In genomic region chr8:93570186-93570530, GRCm38 (mm10) we compare ENCODE assay signal across 10 mouse cellular contexts. TPM values are rescaled to one million over a fixed set of nuclear protein-coding genes. Genes with fewer than 3 reads are reported as not detected.
DNase-seq lines count a peak whose midpoint lies in the region; ATAC-seq and TF ChIP-seq lines count a peak whose summit lies in the region.
"Had no signal": no experiment of that assay in that cellular context is flagged by ENCODE, and none has a peak within 500 bp of the region (broad histone marks: within the 10 kb centered on the region; RNA-seq: fewer than 3 reads in every experiment).

No protein-coding gene starts in this region.

- no peaks in the 10 kb centered on the region for H3K27me3 ChIP-seq in heart, embryonic 12.5 days (replicated peaks)
- H3K27me3 ChIP-seq in forebrain, embryonic 15.5 days: no peaks in the 10 kb centered on the region
- no peaks in the 10 kb centered on the region for H3K27me3 ChIP-seq in midbrain, embryonic 10.5 days (ENCODE audit: low read depth, poor library complexity, severe bottlenecking)
- H3K27me3 ChIP-seq in limb, embryonic 10.5 days (ENCODE audit: low read depth, poor library complexity, severe bottlenecking): no peaks in the 10 kb centered on the region
- H3K27me3 ChIP-seq in thymus, adult 2 months (ENCODE audit: control insufficient read depth, insufficient read depth, low read length): no peaks in the 10 kb centered on the region

- H3K36me3 ChIP-seq in heart, embryonic 12.5 days: no peaks in the 10 kb centered on the region
- H3K36me3 ChIP-seq in forebrain, embryonic 15.5 days: no peaks in the 10 kb centered on the region
- no peaks in the 10 kb centered on the region for H3K36me3 ChIP-seq in midbrain, embryonic 10.5 days
- H3K36me3 ChIP-seq in limb, embryonic 10.5 days: no peaks in the 10 kb centered on the region
- no peaks in the 10 kb centered on the region for H3K36me3 ChIP-seq in thymus, adult 2 months (ENCODE audit: control insufficient read depth, insufficient read depth, low read length)

- ATAC-seq in heart, embryonic 12.5 days (ENCODE audit: insufficient number of reproducible peaks, low FRiP score): peak; percentile 19; the same call in 1 of the 2 replicates
- peak; percentile 33 for ATAC-seq in forebrain, embryonic 15.5 days (replicated peaks)
- ATAC-seq in megakaryocyte progenitor cell, adult 5-6 weeks (replicated peaks; ENCODE audit: poor library complexity): no peak
- ATAC-seq: CD4-positive, CD25-positive, alpha-beta regulatory T cell, adult 4 months had no signal

- H3K27ac ChIP-seq in heart, embryonic 12.5 days (ENCODE audit: poor library complexity, severe bottlenecking): peak overlapping the region; percentile 96
- H3K27ac ChIP-seq in brown adipose tissue, adult 24 weeks (replicated peaks; ENCODE audit: low read depth, low read length): peak overlapping the region; percentile 67
- H3K27ac ChIP-seq in forebrain, embryonic 15.5 days (replicated peaks): peak overlapping the region; percentile 96
- H3K27ac ChIP-seq in midbrain, embryonic 10.5 days (replicated peaks): peak overlapping the region; percentile 72
- H3K27ac ChIP-seq in limb, embryonic 10.5 days: no peak overlapping the region
- H3K27ac ChIP-seq in thymus, adult 2 months (ENCODE audit: control insufficient read depth, insufficient read depth, low read length): no peak overlapping the region

- H3K4me3 ChIP-seq in heart, embryonic 12.5 days: 0 out of 2 replicates have a peak overlapping the region, but pooled peaks have one; percentile 4
- no peak overlapping the region for H3K4me3 ChIP-seq in brown adipose tissue, adult 24 weeks (ENCODE audit: insufficient read depth, low read depth, low read length)
- no peak overlapping the region for H3K4me3 ChIP-seq in forebrain, embryonic 15.5 days
- no peak overlapping the region for H3K4me3 ChIP-seq in midbrain, embryonic 10.5 days
- H3K4me3 ChIP-seq in limb, embryonic 10.5 days: no peak overlapping the region
- H3K4me3 ChIP-seq in thymus, adult 2 months (ENCODE audit: control insufficient read depth, insufficient read depth, low read length): no peak overlapping the region

- H3K9me3 ChIP-seq in heart, embryonic 12.5 days (replicated peaks): peaks cover 10% of the 10 kb centered on the region
- no peaks in the 10 kb centered on the region for H3K9me3 ChIP-seq in forebrain, embryonic 15.5 days
- H3K9me3 ChIP-seq in midbrain, embryonic 10.5 days (replicated peaks): peaks cover 13% of the 10 kb centered on the region
- H3K9me3 ChIP-seq in limb, embryonic 10.5 days (replicated peaks): no peaks in the 10 kb centered on the region

- TF ChIP-seq CTCF in thymus, adult 2 months (IDR thresholded peaks at IDR 0.05; ENCODE audit: borderline replicate concordance, control insufficient read depth, extremely low read depth, insufficient read depth, low read length, poor library complexity): no peak

- H3K4me2 ChIP-seq in heart, embryonic 12.5 days: peak overlapping the region; percentile 49
- peak overlapping the region; percentile 27 for H3K4me2 ChIP-seq in forebrain, embryonic 15.5 days (replicated peaks)

- 0 out of 2 replicates have a peak overlapping the region, but pooled peaks have one; percentile 13 for H3K9ac ChIP-seq in heart, embryonic 12.5 days
- H3K9ac ChIP-seq in forebrain, embryonic 15.5 days (replicated peaks): no peak overlapping the region

- WGBS in heart, embryonic 12.5 days: 14% methylated on average over 2 of the region's 2 CpGs
- WGBS in forebrain, embryonic 15.5 days: 23% methylated on average over 2 of the region's 2 CpGs
- WGBS in midbrain, embryonic 10.5 days: 79% methylated on average over 2 of the region's 2 CpGs
- 65% methylated on average over 2 of the region's 2 CpGs for WGBS in limb, embryonic 10.5 days
- 13% methylated on average over 2 of the region's 2 CpGs for WGBS in thymus, adult 2 months

- peaks cover 33% of the 10 kb centered on the region for H3K4me1 ChIP-seq in heart, embryonic 12.5 days (replicated peaks)
- no peaks in the 10 kb centered on the region for H3K4me1 ChIP-seq in brown adipose tissue, adult 24 weeks (ENCODE audit: control insufficient read depth, insufficient read depth, insufficient read length, low read length)
- peaks cover 65% of the 10 kb centered on the region for H3K4me1 ChIP-seq in forebrain, embryonic 15.5 days
- peaks cover 44% of the 10 kb centered on the region for H3K4me1 ChIP-seq in midbrain, embryonic 10.5 days
- peaks cover 6% of the 10 kb centered on the region for H3K4me1 ChIP-seq in limb, embryonic 10.5 days
- H3K4me1 ChIP-seq in thymus, adult 2 months (replicated peaks; ENCODE audit: control insufficient read depth, insufficient read depth, low read length): no peaks in the 10 kb centered on the region

- no peak for DNase-seq in heart, adult 8-10 months (ENCODE audit: low spot score)
- peak; percentile 10 for DNase-seq in midbrain, embryonic 10.5 days (ENCODE audit: low spot score)
- no peak for DNase-seq in limb, embryonic 10.5 days (ENCODE audit: low spot score)
- no peak for DNase-seq in thymus, adult 2 months

- TF ChIP-seq POLR2A in thymus, adult 2 months (IDR thresholded peaks at IDR 0.05; ENCODE audit: control insufficient read depth, extremely low read depth, insufficient read depth, low read length, poor library complexity): no peak

RNA-seq across cellular contexts. Expression of gene Ces5a, which starts 34.5 kb away (rescaled TPM):
- polyA plus RNA-seq in heart, embryonic 12.5 days (2016; fragmentation: Nextera tagmentation; extraction: Ambion mirVana): 0.26 TPM in 1 of 2 replicates, not detected in the other
- total RNA-seq in heart, adult 8-10 months (2022): not detected
- polyA plus RNA-seq in brown adipose tissue, adult 24 weeks (2012; ENCODE audit: insufficient read depth, insufficient read length, missing spikeins): not detected in 2 replicates
- 0.36 and 0.57 TPM in 2 replicates for polyA plus RNA-seq in forebrain, embryonic 15.5 days (2015; fragmentation: Nextera tagmentation; extraction: Ambion mirVana)
- polyA plus RNA-seq in midbrain, embryonic 10.5 days (2016; fragmentation: Nextera tagmentation; extraction: Ambion mirVana): not detected in 2 replicates
- not detected in 2 replicates for polyA plus RNA-seq in limb, embryonic 10.5 days (2016; fragmentation: Nextera tagmentation; extraction: Ambion mirVana)
- total RNA-seq in megakaryocyte progenitor cell, adult 5-6 weeks (2015): not detected in 2 replicates
- total RNA-seq in megakaryocyte progenitor cell, adult 5-6 weeks (2017): not detected in 2 replicates
- polyA plus RNA-seq in thymus, adult 2 months (2012; rRNA removed): 1.1 TPM in 2 replicates
- polyA plus RNA-seq: CD4-positive, CD25-positive, alpha-beta regulatory T cell, adult 4 months; neural tube, embryonic 11.5 days had no signal

Comparison
In these comparisons a context has a peak if more than half of its experiments do, and no peak if none do; other contexts are left out.
1. H3K27ac ChIP-seq: peak in heart, embryonic 12.5 days (single experiment), brown adipose tissue, adult 24 weeks (single experiment), forebrain, embryonic 15.5 days (single experiment) and midbrain, embryonic 10.5 days (single experiment); none in limb, embryonic 10.5 days (single experiment) and thymus, adult 2 months (single experiment).